Mouse (Mus musculus): ENCODE measurements around the gene Gm17387.

GRCm38 (mm10) chr7:140990185-140990584, 38.7 kb upstream of the Gm17387 start:
- TF ChIP-seq CTCF (IDR thresholded peaks at IDR 0.05): no peak
- TF ChIP-seq EP300 (IDR thresholded peaks at IDR 0.05): no peak
